Mouse (Mus musculus): ENCODE data around the gene Galnt10.

The Galnt10 gene

DNA sequence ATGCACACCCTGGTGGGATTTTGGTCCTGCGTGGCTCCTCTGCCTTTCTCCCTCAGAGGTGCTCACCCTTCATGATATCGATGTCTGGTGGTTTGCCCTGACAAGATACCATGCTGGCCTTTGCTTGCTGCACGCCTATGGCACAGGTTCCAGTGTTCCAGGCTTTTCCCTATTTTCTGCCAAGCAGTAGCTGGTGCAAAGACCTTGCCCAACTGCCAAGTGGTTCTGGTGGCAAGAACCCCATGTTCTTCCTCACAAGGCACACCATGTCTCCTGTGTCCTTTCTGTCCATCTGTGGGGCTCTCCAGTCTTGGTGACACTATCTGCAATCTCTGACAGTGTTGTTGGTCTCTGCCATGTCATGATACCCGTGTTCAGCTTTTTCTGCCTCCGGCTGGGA, 45.6 kb downstream of the Galnt10 start:
- DNase-seq: no peak

DNA sequence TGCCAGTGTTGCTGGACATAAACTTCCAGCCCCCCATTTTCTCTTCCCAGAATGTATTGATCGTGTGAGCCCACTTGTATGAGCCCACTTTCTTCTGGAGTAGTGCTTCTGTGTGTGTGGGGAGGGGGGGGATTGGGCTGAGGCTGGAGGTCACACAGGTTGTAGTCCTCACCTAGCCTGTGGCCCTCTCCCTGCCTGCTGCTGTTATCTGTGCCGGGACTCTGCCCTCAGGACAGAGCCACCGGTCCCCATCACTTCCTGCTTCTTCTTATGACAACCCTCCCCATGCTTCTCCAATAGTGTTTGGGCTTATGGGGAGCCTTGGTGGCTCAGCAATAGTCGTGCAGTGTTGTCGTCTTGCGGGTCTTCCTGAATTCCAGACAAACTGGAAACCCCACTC, 46.7 kb downstream of the Galnt10 start:
- DNase-seq: no peak

DNA sequence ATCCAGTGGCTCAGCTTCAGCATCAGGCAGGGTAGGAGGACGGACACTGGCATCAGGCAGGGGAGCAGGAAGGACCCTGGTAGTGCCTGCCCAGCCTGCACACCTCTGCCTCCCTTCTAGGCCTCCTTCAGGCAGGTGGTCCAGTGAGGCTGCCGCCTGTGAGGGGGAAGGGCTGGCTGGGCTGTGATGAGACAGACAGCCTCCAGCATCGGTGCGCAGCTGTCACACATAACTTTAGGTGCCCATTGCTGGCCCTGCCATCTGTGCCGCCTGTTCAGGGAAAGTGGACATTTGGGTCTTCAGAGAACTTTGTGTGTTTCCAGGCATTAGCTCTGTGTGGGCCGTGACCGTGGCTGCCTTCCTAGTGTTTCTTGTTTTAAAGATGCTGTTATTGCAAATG, 47.5 kb downstream of the Galnt10 start:
- no peak for DNase-seq

DNA sequence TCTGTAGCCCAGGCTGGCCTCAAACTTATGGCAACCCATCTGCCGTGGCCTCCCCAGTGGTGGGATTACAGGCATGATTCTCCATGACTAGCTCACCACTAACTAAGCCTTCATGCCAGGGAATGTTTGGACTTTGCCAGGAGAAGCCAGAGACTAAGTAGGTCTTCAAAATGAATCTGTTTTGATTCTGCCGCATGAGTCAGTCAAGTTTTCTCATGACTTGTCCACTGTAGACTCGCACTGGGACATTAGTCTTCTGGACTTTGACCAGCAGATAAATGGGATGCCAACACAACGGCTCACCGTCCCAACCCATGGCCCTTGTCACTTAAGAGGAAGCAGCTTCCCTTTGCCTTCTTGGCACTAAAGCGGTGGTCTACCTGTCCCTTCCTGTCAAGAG, 49.2 kb downstream of the Galnt10 start:
- no peak for DNase-seq

DNA sequence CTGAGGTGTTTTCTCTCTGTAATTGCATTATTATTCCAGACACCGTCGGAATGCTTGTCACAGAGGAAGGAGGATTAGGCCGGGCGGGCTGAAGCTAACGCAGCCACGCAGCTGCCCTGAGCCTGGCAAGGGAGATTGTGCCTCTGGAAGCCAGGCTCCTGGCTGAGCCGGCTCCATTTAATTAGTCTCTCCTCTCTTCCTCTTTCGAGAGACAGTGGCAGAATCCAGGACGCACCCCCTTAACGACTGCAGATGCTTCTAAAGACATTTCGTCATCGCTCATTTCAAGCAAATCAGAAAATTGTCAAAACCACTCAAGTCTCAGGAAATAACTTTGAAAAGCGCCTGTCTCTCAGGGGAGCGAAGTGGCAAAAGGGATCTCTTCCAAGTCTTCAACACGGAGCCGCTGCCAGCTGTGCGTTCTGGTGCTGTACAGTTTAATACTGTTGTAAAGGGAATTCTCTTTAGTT, 51.0 kb downstream of the Galnt10 start:
- no peak for DNase-seq

DNA sequence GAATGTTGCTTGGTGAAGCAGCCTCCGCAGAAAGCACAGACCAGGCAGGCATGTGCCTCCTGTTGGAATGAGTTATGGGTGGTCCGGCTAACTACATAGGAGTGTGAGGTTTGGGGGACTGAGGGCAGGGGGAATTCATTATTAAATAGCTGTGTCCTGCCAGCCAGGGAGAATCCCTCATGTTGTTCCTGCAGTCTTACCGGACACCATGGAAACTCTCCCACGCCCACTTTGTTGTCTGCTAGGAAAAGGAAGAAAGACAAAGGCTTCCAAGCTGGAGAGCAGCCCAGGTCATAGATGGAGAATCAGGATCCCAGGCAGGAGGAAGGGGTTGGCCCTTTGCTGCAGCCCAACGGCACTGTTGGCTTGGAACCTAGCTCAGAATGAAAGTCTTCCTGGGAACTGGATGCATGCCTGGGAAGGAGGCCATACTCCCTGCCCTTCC, 51.6 kb downstream of the Galnt10 start:
- no peak for DNase-seq

DNA sequence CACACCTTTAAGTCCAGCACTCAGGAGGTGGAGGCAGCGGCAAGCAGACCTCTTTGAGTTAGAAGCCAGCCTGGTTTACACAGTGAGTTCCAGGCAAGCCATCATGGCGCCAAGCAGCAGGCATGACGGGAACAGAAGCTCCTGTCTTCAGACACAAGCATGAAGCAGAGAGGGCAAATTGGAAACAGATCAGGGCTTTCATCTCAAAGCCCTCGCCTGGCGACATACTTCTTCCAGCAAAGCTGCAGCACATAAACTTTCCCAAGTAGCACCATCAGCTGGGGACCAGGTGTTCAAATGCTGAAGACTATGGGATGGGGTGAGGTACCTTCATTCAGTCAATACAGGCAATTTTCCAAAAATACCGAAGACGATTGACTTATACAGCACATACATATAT, 54.9 kb downstream of the Galnt10 start:
- DNase-seq: no peak

DNA sequence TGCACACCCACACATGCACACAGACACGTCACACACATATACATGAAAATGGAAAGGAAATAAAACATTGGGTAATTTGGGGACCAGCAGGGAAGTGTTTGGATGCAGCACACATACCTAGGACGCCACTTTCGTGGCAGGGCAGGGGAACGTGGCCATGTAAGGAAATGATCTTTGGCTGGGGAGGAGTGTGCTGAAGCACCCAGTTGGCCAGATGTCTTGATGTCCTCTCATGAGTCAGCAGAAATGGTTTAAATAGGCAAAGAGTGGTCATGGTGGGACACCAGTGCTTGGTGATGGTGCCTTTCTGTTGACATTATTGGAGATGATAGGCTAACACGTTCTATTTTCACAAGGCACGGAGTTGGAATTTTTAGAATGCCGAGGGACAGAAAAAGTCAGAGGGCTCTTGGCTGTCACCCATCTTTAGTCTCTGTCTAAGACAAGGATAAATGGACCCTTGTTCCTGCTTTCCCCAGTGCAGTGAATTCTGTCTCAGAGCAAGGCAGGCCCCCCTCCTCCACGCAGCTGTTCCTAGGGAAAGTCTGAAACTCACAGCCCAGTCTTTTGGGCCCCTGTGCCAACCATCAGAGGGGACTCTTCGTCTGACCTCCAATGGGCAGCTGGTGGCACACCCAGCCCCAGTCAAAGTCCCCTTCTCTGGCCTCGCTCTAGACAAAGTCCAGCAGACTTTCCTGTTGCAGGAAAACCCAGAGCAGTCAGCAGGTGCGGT, 56.1 kb downstream of the Galnt10 start:
- DNase-seq: no peak

DNA sequence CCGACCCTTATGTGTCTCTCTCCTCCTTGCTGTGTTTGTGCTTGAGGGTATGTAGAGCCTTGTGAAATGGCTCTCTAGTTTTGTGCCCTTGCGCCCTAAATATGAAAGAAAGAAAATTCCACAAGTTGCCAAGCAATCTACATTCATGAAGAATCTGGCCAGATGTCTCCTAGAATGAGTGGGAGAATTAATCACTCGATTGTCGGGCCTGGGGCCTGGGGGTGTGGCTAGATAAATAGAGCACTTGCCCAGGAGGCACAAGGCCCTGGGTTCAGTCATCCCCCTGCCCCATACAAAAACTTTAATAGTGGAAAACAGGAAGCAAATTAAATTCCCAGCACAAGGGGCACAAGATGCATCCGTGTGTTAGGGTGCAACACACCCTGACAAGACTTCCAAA, 56.7 kb downstream of the Galnt10 start:
- DNase-seq: no peak

DNA sequence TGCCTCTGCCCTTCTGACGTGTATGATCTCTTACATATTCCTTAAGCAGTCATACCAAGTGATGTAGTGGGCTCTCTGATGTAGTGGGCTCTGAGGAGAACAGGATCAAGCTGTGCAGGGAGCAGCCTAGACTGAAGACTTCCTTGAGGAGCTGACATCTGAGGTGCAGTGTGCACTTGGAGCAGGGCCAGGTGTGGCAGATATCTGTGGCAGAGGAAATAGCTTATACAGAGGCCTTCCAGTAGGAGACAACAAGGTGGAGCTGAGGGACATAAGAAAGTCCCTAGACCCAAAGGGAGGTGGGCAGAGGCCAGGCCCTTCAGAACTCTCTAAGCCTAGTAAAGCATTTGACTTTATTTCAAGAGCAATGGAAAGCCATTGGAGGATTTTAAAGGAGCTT, 61.4 kb downstream of the Galnt10 start:
- no peak for DNase-seq

DNA sequence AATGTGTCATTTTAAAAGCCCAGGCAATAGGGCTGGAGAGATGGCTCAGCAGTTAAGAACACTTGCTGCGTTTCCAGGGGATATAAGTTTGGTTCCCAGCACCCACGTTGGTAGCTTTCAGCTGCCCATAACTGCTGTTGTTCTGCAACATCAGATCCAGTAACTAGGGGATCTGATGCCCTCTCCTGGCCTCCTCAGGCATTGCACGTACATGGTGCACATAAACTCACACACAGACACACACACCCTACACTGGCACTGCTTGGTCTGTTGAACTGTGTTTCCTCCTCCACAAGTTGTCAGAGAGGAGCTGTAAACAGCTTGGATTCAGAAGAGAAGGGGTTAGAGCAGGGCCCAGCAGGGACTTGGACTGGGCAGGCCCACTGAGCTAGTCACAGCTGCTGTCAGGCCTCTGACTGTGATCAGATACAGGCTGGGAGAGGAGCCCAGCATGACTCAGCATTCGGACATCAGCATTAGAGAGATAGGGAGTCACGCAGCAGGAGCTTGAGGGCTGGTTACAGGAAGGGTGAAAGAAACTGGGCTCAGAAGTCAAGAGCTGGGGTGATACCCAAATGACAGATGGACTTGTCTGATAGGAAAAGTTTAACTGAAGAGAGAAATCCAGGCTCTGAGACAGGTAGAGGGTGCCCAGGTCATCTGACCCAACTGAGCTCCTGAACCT, 62.0 kb downstream of the Galnt10 start:
- DNase-seq: no peak

DNA sequence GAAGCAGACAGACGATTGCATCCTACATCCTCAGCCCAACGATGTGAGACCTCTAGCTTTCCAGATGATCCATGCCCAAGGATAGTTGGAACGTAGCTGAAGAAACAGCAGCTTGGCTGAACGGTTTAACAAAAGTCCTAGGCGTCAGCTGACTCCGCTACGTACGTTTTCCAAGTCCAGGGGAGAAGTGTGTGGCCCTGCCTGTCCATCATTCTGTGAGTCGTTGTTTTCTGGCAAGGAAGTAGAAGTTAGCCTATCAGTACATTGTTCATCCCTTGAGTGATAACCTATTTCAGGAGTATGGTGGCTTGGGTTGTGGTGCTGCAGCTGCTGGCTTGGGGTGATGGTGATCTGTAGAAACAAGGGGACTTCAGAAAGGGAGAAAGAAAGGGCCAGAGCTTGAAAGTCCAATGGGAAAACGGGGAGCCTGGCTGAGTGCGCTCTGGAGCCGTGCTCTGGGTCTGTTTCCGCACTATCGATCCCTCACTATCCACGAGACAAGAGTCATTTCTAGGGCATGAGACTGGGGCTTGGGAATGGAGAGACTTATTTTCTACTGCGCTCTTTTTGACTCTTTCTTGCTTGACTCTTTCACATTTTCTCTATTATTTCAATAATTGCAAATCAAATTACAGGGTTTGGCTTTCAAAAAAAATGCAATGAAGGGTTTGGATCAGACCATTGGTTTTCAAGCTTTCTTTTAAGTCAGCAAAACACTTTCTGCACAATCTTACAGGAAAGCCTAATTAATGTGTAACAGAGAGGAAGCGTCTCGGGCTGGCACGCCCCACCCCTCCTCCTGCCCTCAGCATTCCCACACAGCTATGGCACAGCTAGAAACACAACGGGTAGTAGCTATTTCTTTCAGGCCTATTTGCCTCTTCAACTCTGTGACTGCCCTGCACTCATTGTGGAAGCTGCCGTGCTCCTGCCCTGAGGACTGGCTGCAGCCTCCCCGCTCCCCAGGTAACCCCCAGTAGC, 63.2 kb downstream of the Galnt10 start:
- no peak for DNase-seq

DNA sequence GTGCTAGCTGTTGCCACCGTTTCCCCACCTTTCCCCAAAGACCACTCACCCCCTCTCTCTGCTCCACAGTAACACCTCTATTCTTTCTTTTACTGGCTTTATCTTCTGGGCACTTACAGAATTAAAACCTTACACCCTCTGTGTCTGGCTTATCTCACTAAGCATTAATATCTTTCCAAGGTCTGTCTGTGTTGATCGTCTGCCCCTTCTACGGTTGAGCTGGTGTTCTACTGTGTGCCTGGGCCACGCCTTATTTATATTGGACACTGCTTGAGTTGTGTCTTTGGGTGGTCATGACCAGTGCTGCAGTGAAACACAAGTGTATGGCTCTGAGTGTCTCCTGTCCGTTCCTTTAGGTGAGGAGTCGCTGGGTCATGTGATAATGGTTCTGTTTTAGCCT, 68.7 kb downstream of the Galnt10 start:
- DNase-seq: no peak

DNA sequence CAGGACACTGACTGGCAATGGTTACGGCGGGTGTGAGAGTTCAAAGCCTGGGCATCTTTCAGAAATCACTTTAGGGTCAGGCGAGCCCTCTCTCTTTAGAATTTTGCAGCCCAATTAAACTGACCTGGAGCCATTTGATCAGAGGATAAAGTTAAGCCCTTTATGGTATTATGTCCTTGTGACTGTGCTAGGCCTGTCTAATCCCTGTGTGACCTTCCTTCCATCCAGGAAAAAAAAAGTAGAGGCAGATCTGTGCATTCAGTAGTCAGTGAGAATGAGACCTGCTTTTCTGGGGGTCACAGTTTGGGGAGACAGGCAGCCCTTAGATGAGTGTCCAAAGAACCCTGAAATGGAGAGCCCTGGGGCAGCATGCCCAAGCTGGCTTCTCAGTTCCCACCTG, 71.5 kb downstream of the Galnt10 start:
- DNase-seq: no peak

DNA sequence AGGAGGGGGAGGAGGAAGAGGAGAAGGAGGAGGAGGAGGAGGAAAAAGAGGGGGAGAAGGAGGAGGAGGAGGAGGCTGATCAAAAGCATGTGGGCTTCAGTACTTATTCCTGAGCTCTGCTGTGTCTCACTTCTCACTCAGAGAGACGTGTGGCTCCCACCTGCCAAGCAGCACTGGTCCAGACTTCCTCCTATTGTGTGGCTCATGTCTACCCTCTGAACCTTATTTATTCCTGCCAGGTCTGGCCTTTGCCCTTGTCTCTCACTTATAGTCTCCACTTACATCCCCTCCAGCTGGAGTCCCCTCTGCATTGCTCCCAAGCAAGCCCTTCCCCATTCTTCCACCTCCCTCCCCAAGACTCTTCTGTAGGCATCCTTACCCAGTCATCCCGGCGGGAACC, 72.2 kb downstream of the Galnt10 start:
- no peak for DNase-seq

DNA sequence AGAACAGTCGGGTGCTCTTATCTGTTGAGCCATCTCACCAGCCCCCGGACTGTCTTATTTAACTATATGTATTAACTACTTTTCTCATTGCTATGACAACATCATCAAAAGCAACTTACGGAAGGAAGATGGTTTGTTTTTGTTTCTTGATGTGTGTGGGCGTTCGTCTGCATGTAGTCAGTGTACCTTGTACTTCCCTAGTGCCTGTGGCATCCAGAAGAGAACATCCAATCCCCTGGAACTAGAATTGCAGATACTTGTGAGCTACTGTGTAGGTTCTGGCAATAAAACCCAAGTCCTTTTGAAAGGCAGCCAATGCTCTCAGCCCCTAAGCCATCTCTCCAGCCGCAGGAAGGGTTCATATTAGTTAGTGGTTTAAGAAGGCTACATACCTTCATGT, 72.8 kb downstream of the Galnt10 start:
- DNase-seq: no peak

DNA sequence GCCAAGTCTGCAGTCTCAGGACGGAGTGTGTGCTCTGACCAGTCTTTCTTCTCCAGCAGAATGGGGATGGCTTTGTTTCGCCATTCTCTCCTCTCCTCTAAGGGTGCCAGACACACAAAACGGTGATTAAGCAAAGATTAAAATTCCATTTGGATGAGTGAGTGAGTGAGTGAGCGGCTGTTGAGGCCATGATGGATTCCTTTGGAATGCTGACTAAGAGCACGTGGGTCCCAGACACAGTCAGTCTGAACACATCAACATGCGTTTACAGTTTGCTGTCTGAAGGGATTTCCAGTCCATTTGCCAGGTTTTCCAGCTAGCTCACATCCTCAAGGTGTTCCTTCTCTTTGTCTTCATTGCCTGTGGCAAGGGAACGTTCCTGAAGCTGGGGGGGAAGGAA, 74.4 kb downstream of the Galnt10 start:
- no peak for DNase-seq

DNA sequence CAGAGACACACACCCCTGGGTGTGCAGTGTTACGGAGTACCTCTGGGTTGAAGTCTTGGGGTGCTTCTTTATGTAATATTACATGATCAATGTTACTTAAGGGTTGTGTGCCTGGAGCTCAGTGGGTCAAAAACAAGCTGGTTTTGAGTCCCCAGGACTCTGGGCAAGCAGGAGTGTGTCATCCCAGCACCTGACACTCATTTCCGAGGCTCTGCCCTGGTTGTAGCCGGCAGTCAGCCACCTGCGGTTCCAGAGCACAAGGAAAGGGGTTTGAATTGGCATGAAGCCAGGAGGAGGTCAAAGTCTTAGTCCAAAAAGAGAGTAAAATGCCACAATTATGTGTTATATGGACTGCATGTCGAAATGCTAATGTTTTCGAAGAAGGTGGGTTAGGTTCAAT, 74.8 kb downstream of the Galnt10 start:
- no peak for DNase-seq

DNA sequence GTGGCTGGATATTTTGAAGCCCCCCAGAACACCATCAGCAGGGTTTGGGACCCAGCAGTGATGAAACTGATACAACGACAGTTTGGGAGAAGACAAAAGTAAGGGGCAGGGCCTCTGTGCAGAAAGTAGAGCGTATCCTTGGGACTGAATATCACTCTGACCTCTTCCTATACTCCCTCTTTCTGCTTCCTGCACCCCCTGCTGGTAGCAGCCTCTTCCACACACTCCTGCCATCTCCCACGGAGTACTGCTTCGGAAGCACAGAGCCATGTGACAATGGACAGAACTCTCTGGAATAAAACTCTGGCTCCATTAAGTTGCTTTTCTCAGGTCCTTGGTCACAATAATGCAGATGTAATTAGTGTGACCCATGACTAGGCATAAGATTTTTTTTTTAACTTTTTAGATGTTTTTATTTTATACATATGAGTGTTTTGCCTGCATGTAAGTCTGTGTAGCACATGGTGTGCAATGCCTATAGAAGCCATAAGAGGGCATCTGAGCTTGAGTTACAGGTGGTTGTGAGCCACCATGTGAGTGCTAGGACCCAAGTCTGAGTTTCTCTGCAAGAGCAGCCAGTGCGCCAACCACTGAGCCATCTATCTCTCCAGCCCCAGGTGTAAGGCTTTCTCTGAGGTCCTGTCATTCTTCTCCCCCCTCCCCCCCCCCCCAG, 79.7 kb downstream of the Galnt10 start:
- no peak for DNase-seq

DNA sequence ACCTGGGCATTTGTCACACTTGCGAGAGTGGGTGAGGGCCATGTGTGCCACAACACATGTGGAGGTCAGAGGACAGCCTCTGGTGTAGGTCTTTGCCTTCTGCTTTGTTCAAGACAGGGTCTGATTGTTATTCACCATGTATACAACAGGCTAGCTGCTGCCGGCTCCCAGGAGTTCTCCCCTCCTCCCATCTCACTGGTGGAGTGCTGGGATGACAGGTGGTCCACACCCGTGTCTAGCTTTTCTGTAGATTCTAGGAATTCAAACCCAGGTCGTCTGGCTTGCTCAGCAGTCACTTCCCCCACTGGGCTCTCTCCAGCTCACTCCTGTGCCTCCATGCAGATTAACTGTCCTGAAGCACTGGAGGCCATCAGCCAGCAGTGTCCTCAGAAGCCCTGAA, 80.7 kb downstream of the Galnt10 start:
- no peak for DNase-seq

DNA sequence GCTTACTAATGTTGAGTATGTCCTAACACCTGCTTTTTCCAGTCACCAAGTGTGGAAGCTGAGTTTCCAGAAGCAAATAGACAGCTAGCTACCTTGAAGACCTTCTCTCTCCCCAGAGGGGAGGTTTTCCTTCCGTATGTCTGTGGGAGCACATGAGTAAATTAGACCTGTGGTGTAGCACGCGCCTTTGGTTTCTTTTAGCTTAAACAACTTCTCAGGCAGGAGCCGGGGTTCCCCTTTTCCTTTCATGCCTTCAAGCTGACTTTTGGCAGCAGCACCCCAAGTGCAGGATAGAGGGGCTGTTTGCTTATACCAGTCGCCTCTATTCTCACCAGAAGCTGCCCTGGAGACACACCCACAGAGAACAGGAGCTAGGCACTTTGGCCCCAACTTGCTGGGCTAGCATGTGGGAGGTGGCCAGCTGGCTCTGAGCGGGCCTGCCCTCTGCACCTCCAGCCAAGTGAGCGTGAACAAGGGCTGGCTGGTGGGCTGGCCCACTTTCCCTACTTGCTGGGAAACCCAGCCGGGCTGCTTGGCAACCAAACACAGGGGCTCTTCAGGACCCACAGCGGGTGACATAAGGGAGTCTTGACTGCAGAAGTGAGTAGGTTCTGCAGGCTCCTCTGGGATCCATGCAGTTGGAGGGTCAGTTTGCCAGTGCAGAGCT, 82.2 kb downstream of the Galnt10 start:
- DNase-seq: no peak

Measured in thymus, adult 18-20 months (tissue).